Mouse (Mus musculus) heart, embryonic 14.5 days (tissue): ENCODE measurements at regions not wholly inside any gene's neighbourhood (a gene's known extent, or its start where the extent isn't known, plus 50 kb on each side); places are given as distances from the start of the nearest gene placed in this dataset.

Source experiments
- ATAC-seq: fragments of 200-750 bp; cut with Nextera tagmentation; 2 replicates; pipeline ENCODE4 v1.8.0; 2017; ENCODE audit warnings: low read depth, moderate TSS enrichment; ENCODE audit not compliant: insufficient number of reproducible peaks, insufficient read depth, low FRiP score
- H3K27ac ChIP-seq, 2 experiments: fragments of 200-500 bp in 1 of 2; fragments of 300-500 bp in 1 of 2; sonication (generic) in 1 of 2; replicated peaks in 1 of 2; 2 replicates each; pipeline ENCODE4 v1.5.1; 2012 to 2014; ENCODE audit warnings: low read depth in 2 of 2, low read length in 2 of 2, control low read depth in 1 of 2, mild to moderate bottlenecking in 1 of 2, mixed read lengths in 1 of 2; ENCODE audit not compliant: control insufficient read depth in 1 of 2, insufficient read depth in 1 of 2
- H3K27me3 ChIP-seq: fragments of 300-500 bp; sonication (generic); 2 replicates; pipeline ENCODE4 v1.6.1; 2014; ENCODE audit warnings: mild to moderate bottlenecking, low read length, control low read depth; ENCODE audit not compliant: control insufficient read depth, insufficient read depth
- H3K36me3 ChIP-seq: fragments of 300-500 bp; sonication (generic); 2 replicates; pipeline ENCODE4 v1.6.1; 2014; ENCODE audit warnings: mild to moderate bottlenecking, control low read depth, low read length, mixed read lengths; ENCODE audit not compliant: control insufficient read depth, insufficient read depth
- H3K4me1 ChIP-seq, 2 experiments: fragments of 200-500 bp in 1 of 2; fragments of 300-500 bp in 1 of 2; sonication (generic) in 1 of 2; 2 replicates each; pipeline ENCODE4 v1.6.1; 2012 to 2014; ENCODE audit warnings: low read length in 2 of 2, control low read depth in 1 of 2, mixed read lengths in 1 of 2; ENCODE audit not compliant: control insufficient read depth in 2 of 2, insufficient read depth in 2 of 2
- H3K4me2 ChIP-seq: fragments of 300-500 bp; sonication (generic); 2 replicates; pipeline ENCODE4 v1.6.1; 2014; ENCODE audit warnings: mild to moderate bottlenecking, low read length
- H3K4me3 ChIP-seq, 2 experiments: fragments of 200-500 bp in 1 of 2; fragments of 300-500 bp in 1 of 2; sonication (generic) in 1 of 2; 2 replicates each; pipeline ENCODE4 v1.5.1; 2012 to 2014; ENCODE audit warnings: low read length in 2 of 2, mild to moderate bottlenecking in 2 of 2, control low read depth in 1 of 2, low read depth in 1 of 2, moderate library complexity in 1 of 2; ENCODE audit not compliant: control insufficient read depth in 1 of 2, insufficient read depth in 1 of 2
- H3K9ac ChIP-seq: fragments of 300-500 bp; sonication (generic); 2 replicates; pipeline ENCODE4 v1.6.1; 2014; ENCODE audit warnings: mild to moderate bottlenecking, low read length
- H3K9me3 ChIP-seq: fragments of 300-500 bp; sonication (generic); 2 replicates; pipeline ENCODE4 v1.6.1; 2016; ENCODE audit warnings: low read length, control low read depth; ENCODE audit not compliant: control insufficient read depth
- WGBS: fragments of 180-500 bp; shearing (Covaris S2); extraction: QIAGEN DNeasy Blood & Tissue Kit; methylation state at CpG from one replicate; pipeline ENCODE4 v1.1.7; 2014; 5-methylcytosine and 5-hydroxymethylcytosine counted together

DNA sequence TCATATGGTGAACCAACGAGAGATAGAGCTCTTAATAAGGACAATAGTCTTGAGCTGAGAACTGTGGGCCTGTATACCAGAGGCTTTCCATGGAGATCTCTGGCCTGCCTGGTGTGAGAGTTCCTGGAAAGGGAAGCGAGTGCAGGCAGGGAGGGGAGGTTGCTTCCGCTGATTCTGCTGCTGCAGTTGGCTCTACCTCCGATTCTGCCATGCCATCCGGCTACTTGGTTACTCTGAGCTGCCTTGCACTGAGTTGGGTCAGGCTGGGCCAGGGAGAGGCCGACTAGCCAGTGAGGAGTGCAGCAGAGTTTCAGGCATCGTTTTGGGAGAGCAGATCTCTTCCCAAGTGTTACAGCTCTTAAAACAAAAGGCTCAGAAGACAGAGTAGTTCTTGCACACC, 285.2 kb downstream of the Dhx35 start:
- H3K36me3 ChIP-seq: no peaks in the 10 kb centered on the region
- H3K4me3 ChIP-seq: no peak overlapping the region
- H3K4me1 ChIP-seq: no peaks in the 10 kb centered on the region
- H3K27ac ChIP-seq: no peak overlapping the region
- H3K9me3 ChIP-seq: no peaks in the 10 kb centered on the region
- H3K9ac ChIP-seq: no peak overlapping the region
- WGBS: 68% methylated on average over 7 of the region's 7 CpGs
- no peaks in the 10 kb centered on the region for H3K27me3 ChIP-seq
- ATAC-seq: no peak
- H3K4me2 ChIP-seq: no peak overlapping the region

- no peak overlapping the region for H3K4me3 ChIP-seq
- no peaks in the 10 kb centered on the region for H3K4me1 ChIP-seq
- H3K9ac ChIP-seq: no peak overlapping the region
- no peak for ATAC-seq
- H3K9me3 ChIP-seq: no peaks in the 10 kb centered on the region
- no peaks in the 10 kb centered on the region for H3K36me3 ChIP-seq
- no peak overlapping the region for H3K27ac ChIP-seq
- 71% methylated on average over 19 of the region's 19 CpGs for WGBS
- no peaks in the 10 kb centered on the region for H3K27me3 ChIP-seq
- no peak overlapping the region for H3K4me2 ChIP-seq
Measured at GRCm38 (mm10) chr2:159080784-159081544, 286.4 kb downstream of the Dhx35 start.

DNA sequence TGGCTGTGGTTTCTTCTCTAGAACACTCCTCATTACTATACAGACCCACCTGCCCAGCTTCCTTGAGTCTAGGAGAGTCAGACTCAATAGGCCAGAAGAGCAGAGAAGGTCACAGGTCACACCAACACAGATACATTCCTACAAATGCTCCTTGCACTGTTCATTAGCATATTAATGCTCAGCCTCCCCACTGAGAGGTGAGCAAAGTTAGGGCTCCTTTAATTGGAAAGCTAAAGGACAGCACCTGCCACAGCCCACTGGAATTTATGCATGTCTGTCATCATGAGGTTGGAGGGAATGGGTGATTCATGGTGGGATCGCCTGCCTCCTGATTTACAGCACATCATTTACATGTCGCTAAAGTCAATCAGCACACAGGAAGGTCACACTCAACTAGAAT, 292.2 kb downstream of the Dhx35 start:
- no peaks in the 10 kb centered on the region for H3K4me1 ChIP-seq
- no peak overlapping the region for H3K27ac ChIP-seq

GRCm38 (mm10) chr2:159088196-159088595, 293.6 kb downstream of the Dhx35 start:
- no peak for ATAC-seq
- Histone ChIP-seq H3K4me1 (no peaks in the 10 kb centered on the region), H3K27ac (no peak overlapping the region), H3K4me2 (no peak overlapping the region), H3K9me3 (no peaks in the 10 kb centered on the region), H3K27me3 (no peaks in the 10 kb centered on the region), H3K4me3 (no peak overlapping the region), H3K9ac (no peak overlapping the region), H3K36me3 (no peaks in the 10 kb centered on the region)
- 86% methylated on average over 4 of the region's 4 CpGs for WGBS

More for the DNA sequence above, 292.2 kb downstream of the Dhx35 start:
- Histone ChIP-seq H3K4me3 (no peak overlapping the region), H3K36me3 (no peaks in the 10 kb centered on the region), H3K9ac (no peak overlapping the region), H3K9me3 (no peaks in the 10 kb centered on the region), H3K27me3 (no peaks in the 10 kb centered on the region), H3K4me2 (no peak overlapping the region)
- no peak for ATAC-seq
- 76% methylated on average over 2 of the region's 2 CpGs for WGBS

GRCm38 (mm10) chr2:159096667-159097066, 302.1 kb downstream of the Dhx35 start:
- Histone ChIP-seq H3K36me3 (no peaks in the 10 kb centered on the region), H3K9ac (no peak overlapping the region), H3K4me3 (no peak overlapping the region), H3K4me1 (no peaks in the 10 kb centered on the region), H3K4me2 (no peak overlapping the region), H3K27ac (no peak overlapping the region), H3K27me3 (no peaks in the 10 kb centered on the region), H3K9me3 (no peaks in the 10 kb centered on the region)
- ATAC-seq: no peak
- WGBS: 49% methylated on average over 2 of the region's 2 CpGs

DNA sequence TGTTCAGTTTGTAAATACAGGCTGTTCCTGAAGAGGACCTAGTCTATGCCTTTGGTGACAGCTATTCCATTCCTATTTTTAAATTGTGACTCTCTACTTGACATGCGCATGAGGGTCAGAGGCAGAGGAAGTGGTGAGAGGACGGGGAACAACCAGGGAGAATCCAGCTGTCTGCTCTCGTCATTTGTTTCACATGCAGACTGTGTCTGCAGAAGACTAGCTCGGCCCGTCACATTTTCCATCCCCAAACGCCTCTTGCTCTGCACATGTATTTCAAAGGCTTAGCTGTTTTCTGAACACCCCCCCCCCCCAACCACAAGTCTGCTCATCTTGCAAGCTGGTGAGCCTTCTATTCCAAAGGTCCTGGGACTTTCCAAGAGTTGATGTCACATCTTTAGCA, 339.4 kb downstream of the Dhx35 start:
- H3K9ac ChIP-seq: no peak overlapping the region
- no peaks in the 10 kb centered on the region for H3K27me3 ChIP-seq
- 51% methylated on average over 6 of the region's 6 CpGs for WGBS
- no peak overlapping the region for H3K4me3 ChIP-seq
- no peak overlapping the region for H3K4me2 ChIP-seq
- H3K4me1 ChIP-seq: no peaks in the 10 kb centered on the region
- ATAC-seq: no peak
- peaks cover 7% of the 10 kb centered on the region; the same call in 1 of the 2 replicates for H3K9me3 ChIP-seq
- no peaks in the 10 kb centered on the region for H3K36me3 ChIP-seq
- H3K27ac ChIP-seq: no peak overlapping the region

DNA sequence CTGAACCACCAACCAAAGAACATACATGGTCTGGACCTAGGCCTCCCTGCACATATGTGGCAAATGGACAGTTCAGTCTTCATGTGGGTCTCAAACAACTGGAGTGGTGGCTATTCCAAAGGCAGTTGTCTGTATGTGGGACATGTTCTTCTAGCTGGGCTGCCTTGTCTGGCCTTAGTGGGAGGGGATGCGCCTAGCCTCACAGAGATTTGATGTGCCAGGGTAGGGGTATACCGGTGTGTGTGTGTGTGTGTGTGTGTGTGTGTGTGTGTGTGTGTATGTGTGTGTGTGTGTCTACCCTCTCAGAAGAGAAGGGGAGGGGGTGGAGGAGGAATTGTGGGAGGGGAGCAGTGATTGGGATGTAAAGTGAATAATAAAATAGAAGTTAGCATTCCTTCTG, 344.0 kb downstream of the Dhx35 start:
- Histone ChIP-seq H3K4me2 (no peak overlapping the region), H3K27ac (no peak overlapping the region), H3K4me1 (no peaks in the 10 kb centered on the region), H3K27me3 (no peaks in the 10 kb centered on the region), H3K9me3 (0 out of 2 replicates have a peak, but pooled peaks cover 2% of the 10 kb centered on the region), H3K9ac (no peak overlapping the region), H3K4me3 (no peak overlapping the region), H3K36me3 (no peaks in the 10 kb centered on the region)
- 94% methylated on average over 2 of the region's 2 CpGs for WGBS
- ATAC-seq: no peak

DNA sequence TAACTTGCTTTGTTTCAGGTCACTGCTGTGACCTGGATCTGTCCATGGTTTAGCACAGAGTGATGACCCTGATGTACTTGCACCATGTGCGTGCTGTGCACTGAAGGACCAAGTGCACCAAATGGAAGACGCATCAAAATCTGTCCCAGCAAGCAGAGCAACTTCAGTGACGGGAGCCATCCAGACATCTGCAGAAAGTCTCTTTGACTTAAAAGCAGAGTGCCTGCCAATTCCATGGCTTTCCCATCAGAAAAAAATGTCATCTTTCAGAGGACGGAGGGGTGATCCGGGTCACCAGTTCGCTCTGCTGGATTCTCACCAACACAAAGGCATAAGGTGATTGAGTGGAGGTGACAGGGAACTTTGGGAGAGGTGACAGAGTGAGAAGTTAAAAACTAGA, 351.4 kb downstream of the Dhx35 start:
- Histone ChIP-seq H3K36me3 (no peaks in the 10 kb centered on the region), H3K27ac (no peak overlapping the region), H3K9ac (no peak overlapping the region), H3K4me3 (no peak overlapping the region), H3K27me3 (no peaks in the 10 kb centered on the region), H3K9me3 (0 out of 2 replicates have a peak, but pooled peaks cover 2% of the 10 kb centered on the region), H3K4me2 (no peak overlapping the region), H3K4me1 (no peaks in the 10 kb centered on the region)
- WGBS: 84% methylated on average over 6 of the region's 6 CpGs
- ATAC-seq: no peak
